Mouse (Mus musculus) common myeloid progenitor, adult 5-6 weeks (primary cell): ENCODE results near the gene Sec22c. TPM values are rescaled to one million over a fixed set of nuclear protein-coding genes. Genes with fewer than 3 reads are reported as not detected.

Source experiments
- total RNA-seq: library from RNA; stranded (forward); fragments of 200-1000, 187-1606 nt; gene quantifications from 2 replicates; pipeline ENCODE4 v1.2.3, GENCODE M21; 2017

Gene Sec22c
- total RNA-seq, 1 experiment from 2014 or later: 13.3 TPM

Other genes starting within 250 kb of the Sec22c start
- not detected in 2 replicates for gene Cck, start 209.8 kb downstream of the Sec22c start, total RNA-seq
- not detected in 2 replicates for gene Lyzl4, start 63.4 kb downstream of the Sec22c start, total RNA-seq
- 0.14 TPM in 1 of 2 replicates, not detected in the other for gene Vipr1, start 62.8 kb downstream of the Sec22c start, total RNA-seq
- gene Ss18l2, start 4.8 kb upstream of the Sec22c start, total RNA-seq: 34.1 and 34.8 TPM in 2 replicates
- gene Nktr, start 13.7 kb upstream of the Sec22c start, total RNA-seq: 100 and 118 TPM in 2 replicates
- gene Zfp651, start 53.8 kb upstream of the Sec22c start, total RNA-seq: 0.15 and 1.5 TPM in 2 replicates
- 0.59 TPM in 1 of 2 replicates, not detected in the other for gene Klhl40, start 72.1 kb upstream of the Sec22c start, total RNA-seq
- not detected in 2 replicates for gene Hhatl, start 87.0 kb upstream of the Sec22c start, total RNA-seq
- not detected in 2 replicates for gene Ccdc13, start 134.0 kb upstream of the Sec22c start, total RNA-seq
- gene Higd1a, start 152.9 kb upstream of the Sec22c start, total RNA-seq: 15.5 and 18.5 TPM in 2 replicates
- gene Ackr2, start 192.9 kb upstream of the Sec22c start, total RNA-seq: not detected in 2 replicates
- gene Cyp8b1, start 210.8 kb upstream of the Sec22c start, total RNA-seq: not detected in 2 replicates
- not detected in 2 replicates for gene Fam198a, start 245.5 kb upstream of the Sec22c start, total RNA-seq